Mouse (Mus musculus): Measurements from ENCODE around the gene Bmp15. TPM values are rescaled to one million over a fixed set of nuclear protein-coding genes. Genes with fewer than 3 reads are reported as not detected.

Gene Bmp15
- total RNA-seq (2021) = not detected
- long read RNA-seq, experiment 1 = 0 reads
- long read RNA-seq, experiment 2 = 0 reads

- DNase-seq = no peak
Measured at GRCm38 (mm10) chrX:6320621-6321020, at the start of gene Bmp15. Gene Bmp15, minus strand, starts transcription at chrX:6320721.

GRCm38 (mm10) chrX:6368822-6369221 is 48.3 kb upstream of the Bmp15 start:
- DNase-seq = no peak

GRCm38 (mm10) chrX:6357503-6358114 is 37.1 kb upstream of the Bmp15 start:
- DNase-seq = no peak

GRCm38 (mm10) chrX:6356876-6357275 is 36.4 kb upstream of the Bmp15 start:
- no peak for DNase-seq

GRCm38 (mm10) chrX:6345273-6345959 is 24.9 kb upstream of the Bmp15 start:
- DNase-seq = no peak

GRCm38 (mm10) chrX:6324056-6324455 is 3.5 kb upstream of the Bmp15 start:
- no peak for DNase-seq

GRCm38 (mm10) chrX:6317747-6318146 is 2.8 kb downstream of the Bmp15 start:
- DNase-seq = peak; percentile 11 to 61

Other genes starting within 250 kb of the Bmp15 start
- gene AU022751, start 237.3 kb downstream of the Bmp15 start, total RNA-seq (2021) = not detected
- under 1 TPM; 0.87 to 0.99 TPM for gene Nudt10, start 147.7 kb downstream of the Bmp15 start, total RNA-seq (2021)
- gene Shroom4, start 79.1 kb upstream of the Bmp15 start, total RNA-seq (2021) = 10 to 100 TPM; 13.9 to 15.8 TPM